Mouse (Mus musculus): ENCODE measurements around the gene Frem2.

Gene Frem2

DNA sequence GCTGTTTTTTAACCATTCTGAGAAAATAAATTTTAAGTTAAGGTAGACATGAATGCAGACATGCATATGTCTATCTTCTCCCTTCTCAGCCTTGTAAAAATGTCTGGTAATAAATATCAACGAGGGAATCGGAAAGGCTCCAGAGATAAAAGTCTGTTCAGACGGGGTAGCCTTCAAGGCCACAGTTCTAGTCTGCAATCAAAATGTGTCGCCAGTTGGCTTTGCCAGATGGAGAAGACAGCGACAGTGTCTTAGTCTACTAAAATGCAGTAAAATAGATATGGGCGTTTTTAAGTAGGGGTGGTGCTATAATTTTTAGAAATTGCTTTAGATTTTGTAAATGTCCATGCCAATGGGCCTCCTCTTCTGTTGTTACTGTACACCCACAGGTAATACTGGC is 191.8 kb downstream of the Frem2 start:
- no peak for DNase-seq

DNA sequence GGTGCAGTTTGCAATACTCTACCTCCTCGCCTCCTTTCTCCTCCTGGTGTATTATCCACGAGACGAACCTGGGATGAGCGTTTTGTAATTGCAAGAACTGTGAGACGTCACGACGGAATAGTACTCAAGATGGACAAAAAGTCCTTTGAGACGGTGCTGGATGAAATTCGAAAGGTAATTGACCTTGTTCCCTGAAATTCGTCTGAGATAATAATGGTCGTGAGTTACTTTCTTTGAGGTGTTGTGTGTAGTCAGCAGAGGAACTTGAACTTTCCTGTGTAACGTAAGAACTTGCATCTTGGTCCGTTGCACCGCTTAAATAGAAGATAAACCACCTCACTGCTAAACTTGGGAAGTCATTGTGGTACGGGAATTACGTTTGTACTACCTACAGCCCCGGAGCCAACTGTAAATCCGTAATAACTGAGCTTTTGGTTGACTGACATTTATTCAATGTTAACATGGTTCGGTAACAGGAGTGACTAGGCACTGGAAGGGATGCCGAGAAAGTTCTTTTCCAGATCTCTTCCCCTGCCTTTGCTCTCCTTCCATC is 192.9 kb downstream of the Frem2 start:
- peak; percentile 27 for DNase-seq

All from kidney, adult 9 months (tissue).